Mouse (Mus musculus): Measurements from ENCODE around the gene Ascc1. TPM values are rescaled to one million over a fixed set of nuclear protein-coding genes. Genes with fewer than 3 reads are reported as not detected.

Gene Ascc1
- total and polyA plus RNA-seq, 2 experiments = 10.8 to 12.9 TPM

DNA sequence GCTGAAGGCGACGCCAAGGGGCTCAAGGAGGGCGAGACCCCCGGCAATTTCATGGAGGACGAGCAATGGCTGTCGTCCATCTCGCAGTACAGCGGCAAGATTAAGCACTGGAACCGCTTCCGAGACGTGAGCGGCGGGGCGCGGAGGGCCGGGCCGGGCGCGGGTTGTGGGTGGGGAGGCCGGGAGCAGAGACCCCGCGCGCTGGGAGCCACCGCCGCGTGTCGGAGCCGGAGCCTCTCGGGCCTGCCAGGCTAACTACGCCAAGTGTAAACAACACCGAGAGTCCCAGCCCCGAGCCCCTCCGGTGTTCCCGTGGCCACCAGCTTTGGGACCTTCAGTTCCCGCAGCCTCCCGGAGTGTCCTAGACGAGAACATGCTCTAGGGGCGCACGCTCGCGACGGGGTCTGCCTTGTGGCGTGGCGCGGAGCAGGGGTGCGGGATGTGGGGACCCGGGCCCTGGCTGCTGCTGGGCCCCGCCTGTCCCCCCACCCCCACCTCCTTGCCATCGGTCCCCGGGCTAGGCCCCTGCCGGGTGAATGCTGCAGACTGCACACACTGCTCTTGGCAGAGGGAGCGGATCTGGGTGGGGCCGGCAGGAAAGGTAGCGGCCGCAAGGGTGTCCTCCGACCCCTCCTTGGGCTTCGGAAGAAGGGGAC lies 104.1 kb downstream of the Ascc1 start:
- Histone ChIP-seq H3K4me3 (ENCODE audit: insufficient read depth, low read depth, low read length) (peak overlapping the region; percentile 38; the same call in 1 of the 2 replicates), H3K27ac (replicated peaks; ENCODE audit: insufficient read depth, low read depth, low read length) (no peak overlapping the region), H3K36me3 (ENCODE audit: control insufficient read depth, insufficient read depth, low read length) (no peaks in the 10 kb centered on the region), H3K27me3 (ENCODE audit: control insufficient read depth, insufficient read depth, low read length) (peaks cover 19% of the 10 kb centered on the region), H3K4me1 (ENCODE audit: control insufficient read depth, insufficient read depth, low read length) (no peaks in the 10 kb centered on the region), H3K79me2 (ENCODE audit: control insufficient read depth, insufficient read depth, low read length) (no peaks in the 10 kb centered on the region), H3K9ac (ENCODE audit: low read depth, low read length) (no peak overlapping the region)
- WGBS = 1% methylated on average over 57 of the region's 57 CpGs
- TF ChIP-seq POLR2A (IDR thresholded peaks at IDR 0.05; ENCODE audit: extremely low read depth, insufficient read depth, low read length) (no peak), CTCF (IDR thresholded peaks at IDR 0.05; ENCODE audit: low read depth, low read length) (no peak)
- no peak for DNase-seq (ENCODE audit: extremely low read depth, low read depth, low spot score)

DNA sequence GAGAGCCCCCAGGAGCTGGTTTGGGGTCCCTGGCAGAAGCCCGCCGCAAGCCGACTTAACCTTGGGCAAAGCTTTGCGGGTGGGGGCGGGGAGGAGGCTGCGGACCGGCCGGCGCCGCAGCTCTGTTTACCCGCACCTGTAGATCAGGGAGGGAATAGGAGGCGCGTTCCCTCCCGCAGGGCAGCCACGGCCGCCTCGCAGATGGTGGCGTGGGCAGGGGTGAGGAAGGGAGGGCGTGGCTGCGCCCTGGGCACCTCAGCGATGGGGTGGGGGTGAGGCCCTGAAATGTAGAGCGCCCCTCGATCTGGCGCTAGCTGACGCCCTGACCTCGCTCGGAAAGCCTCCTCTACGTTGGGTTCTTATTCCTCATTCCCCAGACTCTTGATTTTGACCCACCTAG lies 104.8 kb downstream of the Ascc1 start:
- Histone ChIP-seq H3K4me3 (ENCODE audit: insufficient read depth, low read depth, low read length) (peak overlapping the region; percentile 17; the same call in 1 of the 2 replicates), H3K36me3 (ENCODE audit: control insufficient read depth, insufficient read depth, low read length) (no peaks in the 10 kb centered on the region), H3K27ac (replicated peaks; ENCODE audit: insufficient read depth, low read depth, low read length) (no peak overlapping the region), H3K9ac (ENCODE audit: low read depth, low read length) (no peak overlapping the region), H3K27me3 (ENCODE audit: control insufficient read depth, insufficient read depth, low read length) (peaks cover 19% of the 10 kb centered on the region), H3K79me2 (ENCODE audit: control insufficient read depth, insufficient read depth, low read length) (no peaks in the 10 kb centered on the region), H3K4me1 (ENCODE audit: control insufficient read depth, insufficient read depth, low read length) (no peaks in the 10 kb centered on the region)
- TF ChIP-seq POLR2A (IDR thresholded peaks at IDR 0.05; ENCODE audit: extremely low read depth, insufficient read depth, low read length) (no peak), CTCF (IDR thresholded peaks at IDR 0.05; ENCODE audit: low read depth, low read length) (no peak)
- WGBS = 8% methylated on average over 28 of the region's 28 CpGs
- DNase-seq (ENCODE audit: extremely low read depth, low read depth, low spot score) = no peak

DNA sequence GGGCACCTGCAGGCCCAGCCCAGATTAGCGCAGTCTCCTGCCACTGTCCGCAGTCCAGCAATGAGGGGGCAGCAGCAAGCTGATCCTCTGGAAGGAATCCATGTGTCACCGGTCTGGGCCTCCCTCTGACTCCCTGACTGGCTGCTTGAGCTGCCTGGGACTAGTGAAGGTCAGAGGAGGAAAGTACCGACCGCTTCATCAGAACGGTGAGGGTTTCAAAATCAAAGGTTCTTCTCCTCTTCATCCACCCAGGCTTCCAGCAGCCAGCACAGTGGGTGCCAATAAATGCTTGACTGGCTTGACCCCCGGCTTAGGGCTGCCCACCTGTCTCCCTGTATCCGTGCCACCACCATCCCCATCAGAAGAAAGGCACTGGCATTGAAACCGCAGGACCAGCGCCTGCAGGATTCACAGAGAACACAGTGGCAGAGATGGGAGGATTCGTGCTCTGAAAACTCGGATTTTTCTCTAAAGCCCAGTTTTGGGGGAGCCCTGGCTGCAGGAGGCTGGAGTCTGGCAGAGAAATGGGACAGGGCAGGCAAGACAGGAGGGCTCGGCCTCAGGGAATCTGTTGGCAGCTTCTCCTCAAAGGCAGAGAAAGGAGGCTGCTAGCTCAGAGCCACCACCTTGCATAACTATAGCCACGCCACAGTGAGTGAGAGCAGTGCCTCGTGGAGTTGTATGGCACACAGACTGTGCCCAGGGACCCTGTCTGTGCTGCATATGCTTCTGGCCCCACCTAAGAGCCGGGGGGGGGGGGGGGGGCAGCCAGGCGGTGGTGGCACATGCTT lies 105.9 kb downstream of the Ascc1 start:
- no peaks in the 10 kb centered on the region for H3K4me1 ChIP-seq (ENCODE audit: control insufficient read depth, insufficient read depth, low read length)
- no peaks in the 10 kb centered on the region for H3K79me2 ChIP-seq (ENCODE audit: control insufficient read depth, insufficient read depth, low read length)
- no peak overlapping the region for H3K27ac ChIP-seq (replicated peaks; ENCODE audit: insufficient read depth, low read depth, low read length)
- H3K27me3 ChIP-seq (ENCODE audit: control insufficient read depth, insufficient read depth, low read length) = peaks cover 19% of the 10 kb centered on the region
- no peak overlapping the region for H3K9ac ChIP-seq (ENCODE audit: low read depth, low read length)
- DNase-seq (ENCODE audit: extremely low read depth, low read depth, low spot score) = no peak
- no peaks in the 10 kb centered on the region for H3K36me3 ChIP-seq (ENCODE audit: control insufficient read depth, insufficient read depth, low read length)
- TF ChIP-seq POLR2A (IDR thresholded peaks at IDR 0.05; ENCODE audit: extremely low read depth, insufficient read depth, low read length) = no peak
- TF ChIP-seq CTCF (IDR thresholded peaks at IDR 0.05; ENCODE audit: low read depth, low read length) = no peak
- no peak overlapping the region for H3K4me3 ChIP-seq (ENCODE audit: insufficient read depth, low read depth, low read length)
- WGBS = 65% methylated on average over 17 of the region's 17 CpGs

DNA sequence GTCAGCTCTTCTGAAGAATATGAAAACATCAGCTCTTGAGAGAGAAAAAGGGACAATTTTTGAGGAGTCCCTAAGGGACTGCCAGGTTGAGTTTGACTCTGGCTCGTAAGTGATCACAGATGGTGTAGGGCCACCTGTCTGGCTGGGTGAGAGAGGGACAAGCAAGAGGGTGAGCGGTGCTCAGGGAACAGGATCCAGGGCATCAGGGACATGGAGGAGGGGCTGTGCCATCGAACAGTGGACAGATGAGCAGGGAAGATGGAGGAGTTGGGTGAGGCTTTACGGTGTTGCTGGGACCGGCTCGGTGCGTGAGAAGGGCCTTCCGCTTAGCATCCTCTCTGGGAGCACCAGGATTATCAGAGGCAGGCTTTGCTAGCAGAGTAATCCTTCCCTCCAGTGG lies 106.7 kb downstream of the Ascc1 start:
- 93% methylated on average over 8 of the region's 8 CpGs for WGBS

GRCm38 (mm10) chr10:60109989-60110388 lies 107.4 kb downstream of the Ascc1 start:
- Histone ChIP-seq H3K4me1 (ENCODE audit: control insufficient read depth, insufficient read depth, low read length) (no peaks in the 10 kb centered on the region), H3K27me3 (ENCODE audit: control insufficient read depth, insufficient read depth, low read length) (peaks cover 19% of the 10 kb centered on the region), H3K9ac (ENCODE audit: low read depth, low read length) (no peak overlapping the region), H3K4me3 (ENCODE audit: insufficient read depth, low read depth, low read length) (no peak overlapping the region), H3K36me3 (ENCODE audit: control insufficient read depth, insufficient read depth, low read length) (no peaks in the 10 kb centered on the region), H3K27ac (replicated peaks; ENCODE audit: insufficient read depth, low read depth, low read length) (no peak overlapping the region), H3K79me2 (ENCODE audit: control insufficient read depth, insufficient read depth, low read length) (no peaks in the 10 kb centered on the region)
- TF ChIP-seq CTCF (IDR thresholded peaks at IDR 0.05; ENCODE audit: low read depth, low read length) = no peak
- TF ChIP-seq POLR2A (IDR thresholded peaks at IDR 0.05; ENCODE audit: extremely low read depth, insufficient read depth, low read length) = no peak
- WGBS = 80% methylated on average over 8 of the region's 8 CpGs
- DNase-seq (ENCODE audit: extremely low read depth, low read depth, low spot score) = no peak

More for the DNA sequence above, 106.7 kb downstream of the Ascc1 start:
- no peak overlapping the region for H3K4me3 ChIP-seq (ENCODE audit: insufficient read depth, low read depth, low read length)
- H3K27me3 ChIP-seq (ENCODE audit: control insufficient read depth, insufficient read depth, low read length) = peaks cover 19% of the 10 kb centered on the region
- no peak overlapping the region for H3K27ac ChIP-seq (replicated peaks; ENCODE audit: insufficient read depth, low read depth, low read length)
- H3K4me1 ChIP-seq (ENCODE audit: control insufficient read depth, insufficient read depth, low read length) = no peaks in the 10 kb centered on the region
- no peaks in the 10 kb centered on the region for H3K79me2 ChIP-seq (ENCODE audit: control insufficient read depth, insufficient read depth, low read length)
- no peaks in the 10 kb centered on the region for H3K36me3 ChIP-seq (ENCODE audit: control insufficient read depth, insufficient read depth, low read length)
- no peak for DNase-seq (ENCODE audit: extremely low read depth, low read depth, low spot score)
- H3K9ac ChIP-seq (ENCODE audit: low read depth, low read length) = no peak overlapping the region
- no peak for TF ChIP-seq CTCF (IDR thresholded peaks at IDR 0.05; ENCODE audit: low read depth, low read length)
- TF ChIP-seq POLR2A (IDR thresholded peaks at IDR 0.05; ENCODE audit: extremely low read depth, insufficient read depth, low read length) = no peak

Measured in liver, adult 2 months (tissue).